Comparison of ENCODE assay signal across 15 mouse cellular contexts in genomic region chr1:83896650-83897049, GRCm38 (mm10).
A peak's percentile ranks its signal among the peaks of the same experiment; 100 is the strongest.
DNase-seq lines count a peak whose midpoint lies in the region; ATAC-seq and TF ChIP-seq lines count a peak whose summit lies in the region.
"Had no signal": no experiment of that assay in that cellular context is flagged by ENCODE, and none has a peak within 500 bp of the region (broad histone marks: within the 10 kb centered on the region; RNA-seq: fewer than 3 reads in every experiment).

No protein-coding gene starts in this region.

- no peak overlapping the region for H3ac ChIP-seq in myocyte (ENCODE audit: control insufficient read depth, insufficient read length)

- no peaks in the 10 kb centered on the region for H3K9me3 ChIP-seq in limb, embryonic 13.5 days
- no peaks in the 10 kb centered on the region for H3K9me3 ChIP-seq in limb, embryonic 10.5 days (replicated peaks)
- no peaks in the 10 kb centered on the region for H3K9me3 ChIP-seq in heart, embryonic 13.5 days
- H3K9me3 ChIP-seq: forebrain, embryonic 10.5 days; liver, embryonic 13.5 days; midbrain, embryonic 15.5 days; neural tube, embryonic 12.5 days had no signal

- no peak overlapping the region for H3K27ac ChIP-seq in limb, embryonic 13.5 days
- no peak overlapping the region for H3K27ac ChIP-seq in limb, embryonic 10.5 days
- no peak overlapping the region for H3K27ac ChIP-seq in heart, embryonic 13.5 days (replicated peaks)
- H3K27ac ChIP-seq: forebrain, embryonic 10.5 days; liver, embryonic 13.5 days; midbrain, embryonic 15.5 days; neural tube, embryonic 12.5 days; stomach, postnatal 0 days had no signal

- H3K36me3 ChIP-seq in limb, embryonic 13.5 days, result no peaks in the 10 kb centered on the region
- no peaks in the 10 kb centered on the region for H3K36me3 ChIP-seq in limb, embryonic 10.5 days
- H3K36me3 ChIP-seq in heart, embryonic 13.5 days, result no peaks in the 10 kb centered on the region
- H3K36me3 ChIP-seq in myocyte (ENCODE audit: control insufficient read depth, insufficient read depth), result no peaks in the 10 kb centered on the region
- H3K36me3 ChIP-seq: forebrain, embryonic 10.5 days; liver, embryonic 13.5 days; midbrain, embryonic 15.5 days; neural tube, embryonic 12.5 days had no signal

- peak; percentile 73; the same call in 1 of the 2 replicates for ATAC-seq in limb, embryonic 13.5 days (ENCODE audit: low FRiP score, low read depth)
- peak; percentile 37; the same call in 1 of the 2 replicates for ATAC-seq in heart, embryonic 13.5 days (ENCODE audit: extremely low read depth, insufficient number of reproducible peaks, low FRiP score, low TSS enrichment)
- ATAC-seq: midbrain, embryonic 15.5 days had no signal

- H3K4me2 ChIP-seq in limb, embryonic 13.5 days (replicated peaks), result no peak overlapping the region
- H3K4me2 ChIP-seq in heart, embryonic 13.5 days, result no peak overlapping the region; the same call in 1 of the 2 replicates
- H3K4me2 ChIP-seq in myocyte (ENCODE audit: low read depth), result peak overlapping the region; percentile 58
- H3K4me2 ChIP-seq: liver, embryonic 13.5 days; midbrain, embryonic 15.5 days; neural tube, embryonic 12.5 days had no signal

- H3K9ac ChIP-seq in limb, embryonic 13.5 days, result no peak overlapping the region
- no peak overlapping the region for H3K9ac ChIP-seq in heart, embryonic 13.5 days
- H3K9ac ChIP-seq: liver, embryonic 13.5 days; midbrain, embryonic 15.5 days; neural tube, embryonic 12.5 days had no signal

- H3K79me2 ChIP-seq in myocyte (ENCODE audit: control insufficient read depth, insufficient read depth), result no peaks in the 10 kb centered on the region

- no peak for DNase-seq in limb, embryonic 10.5 days (ENCODE audit: low spot score)
- DNase-seq in embryo, embryonic 11 days, result peak; percentile 35
- DNase-seq in c-Kit-positive CD71-positive TER-119-positive erythroid progenitor cells, embryonic 14.5 days (ENCODE audit: low spot score), result no peak
- no peak for DNase-seq in lung, postnatal 4 days
- DNase-seq: cerebellum, adult 11 months; liver, embryonic 13.5 days; lung, postnatal 10 days; thymus, postnatal 36 days had no signal

- no peaks in the 10 kb centered on the region for H3K27me3 ChIP-seq in limb, embryonic 13.5 days
- no peaks in the 10 kb centered on the region for H3K27me3 ChIP-seq in limb, embryonic 10.5 days (ENCODE audit: low read depth, poor library complexity, severe bottlenecking)
- H3K27me3 ChIP-seq in heart, embryonic 13.5 days (replicated peaks), result no peaks in the 10 kb centered on the region
- H3K27me3 ChIP-seq in myocyte (ENCODE audit: control insufficient read depth, insufficient read depth, insufficient read length), result no peaks in the 10 kb centered on the region
- H3K27me3 ChIP-seq: liver, embryonic 13.5 days; midbrain, embryonic 15.5 days; neural tube, embryonic 12.5 days had no signal

- 17% methylated on average over 5 of the region's 5 CpGs for WGBS in limb, embryonic 13.5 days
- WGBS in limb, embryonic 10.5 days, result 34% methylated on average over 5 of the region's 5 CpGs
- 20% methylated on average over 5 of the region's 5 CpGs for WGBS in heart, embryonic 13.5 days

- no peak overlapping the region for H3K4me3 ChIP-seq in limb, embryonic 13.5 days
- H3K4me3 ChIP-seq in limb, embryonic 10.5 days, result no peak overlapping the region
- H3K4me3 ChIP-seq in heart, embryonic 13.5 days, result no peak overlapping the region
- H3K4me3 ChIP-seq in myocyte, result no peak overlapping the region
- H3K4me3 ChIP-seq: forebrain, embryonic 10.5 days; liver, embryonic 13.5 days; midbrain, embryonic 15.5 days; neural tube, embryonic 12.5 days had no signal

- TF ChIP-seq POLR2A in myocyte (IDR thresholded peaks at IDR 0.05; ENCODE audit: insufficient read length, low read depth), result no peak

- H3K4me1 ChIP-seq in limb, embryonic 13.5 days, result peaks cover 10% of the 10 kb centered on the region; the same call in 1 of the 2 replicates
- H3K4me1 ChIP-seq in limb, embryonic 10.5 days, result peaks cover 4% of the 10 kb centered on the region; the same call in 1 of the 2 replicates
- peaks cover 6% of the 10 kb centered on the region for H3K4me1 ChIP-seq in heart, embryonic 13.5 days
- H3K4me1 ChIP-seq: forebrain, embryonic 10.5 days; liver, embryonic 13.5 days; midbrain, embryonic 15.5 days had no signal

TF ChIP-seq in myocyte, 11 proteins besides CTCF, POLR2A, EP300 and RAD21:
- TF ChIP-seq MYOD1 (IDR thresholded peaks at IDR 0.05; ENCODE audit: control insufficient read depth in 1 of 3, insufficient read length in 2 of 3, low read depth in 2 of 3), result peak in 2 of 3 experiments; percentile 85 to 94
- TF ChIP-seq TCF3 (IDR thresholded peaks at IDR 0.05; ENCODE audit: insufficient read length, low read depth), result no peak
- TF ChIP-seq MAX (IDR thresholded peaks at IDR 0.05; ENCODE audit: low read depth), result peak; percentile 31
- TF ChIP-seq MYOG (IDR thresholded peaks at IDR 0.05; ENCODE audit: control insufficient read depth in 1 of 3, insufficient read depth in 1 of 3, insufficient read length in 2 of 3, low read depth in 2 of 3), result peak; percentile 51 to 89 (median 88)
